Mouse (Mus musculus) gastrocnemius, postnatal 25 days (tissue): ENCODE measurements around the gene Hoxd4. TPM values are rescaled to one million over a fixed set of nuclear protein-coding genes. Genes with fewer than 3 reads are reported as not detected.
A peak's percentile ranks its signal among the peaks of the same experiment; 100 is the strongest.

Experiments used
- DNase-seq: peaks from one replicate; pipeline ENCODE4 v3.0.0; 2022
- total RNA-seq, 2 experiments: library from RNA; stranded (reverse); gene quantifications; 1 replicate in 1 of 2; 2 replicates in 1 of 2; pipeline ENCODE4 v1.2.3; 2021

The Hoxd4 gene
- total RNA-seq, 2 experiments from 2014 or later: 1.4 to 2.2 TPM

- no peak for DNase-seq
Observed at GRCm38 (mm10) chr2:74745540-74746297, 34.0 kb downstream of the Hoxd4 start.

GRCm38 (mm10) chr2:74746298-74746921 lies 34.7 kb downstream of the Hoxd4 start:
- no peak for DNase-seq

- DNase-seq: no peak
Observed at GRCm38 (mm10) chr2:74747006-74747405, 35.3 kb downstream of the Hoxd4 start.

GRCm38 (mm10) chr2:74747661-74748141 lies 36.0 kb downstream of the Hoxd4 start:
- DNase-seq: no peak

GRCm38 (mm10) chr2:74748436-74748995 lies 36.8 kb downstream of the Hoxd4 start:
- no peak for DNase-seq

- DNase-seq: no peak
Observed at GRCm38 (mm10) chr2:74749337-74750121, 37.8 kb downstream of the Hoxd4 start.

GRCm38 (mm10) chr2:74750731-74751250 lies 39.1 kb downstream of the Hoxd4 start:
- DNase-seq: no peak

- no peak for DNase-seq
Observed at GRCm38 (mm10) chr2:74751861-74752260, 40.1 kb downstream of the Hoxd4 start.

- no peak for DNase-seq
Observed at GRCm38 (mm10) chr2:74752431-74753174, 40.9 kb downstream of the Hoxd4 start.

- no peak for DNase-seq
Observed at GRCm38 (mm10) chr2:74753175-74753523, 41.4 kb downstream of the Hoxd4 start.

GRCm38 (mm10) chr2:74753711-74754110 lies 42.0 kb downstream of the Hoxd4 start:
- no peak for DNase-seq

- no peak for DNase-seq
Observed at GRCm38 (mm10) chr2:74760146-74760545, 48.4 kb downstream of the Hoxd4 start.

- no peak for DNase-seq
Observed at GRCm38 (mm10) chr2:74761941-74762340, 50.2 kb downstream of the Hoxd4 start.

- peak; percentile 25 for DNase-seq
Observed at GRCm38 (mm10) chr2:74762522-74763244, 51.0 kb downstream of the Hoxd4 start, which contains the start of gene Hoxd1. Hoxd1 (plus strand) TSS chr2:74762980.

GRCm38 (mm10) chr2:74763245-74763735 lies 51.6 kb downstream of the Hoxd4 start:
- no peak for DNase-seq

GRCm38 (mm10) chr2:74763976-74764375 lies 52.2 kb downstream of the Hoxd4 start:
- DNase-seq: no peak

- DNase-seq: no peak
Observed at GRCm38 (mm10) chr2:74774359-74774758, 62.6 kb downstream of the Hoxd4 start.

- DNase-seq: no peak
Observed at GRCm38 (mm10) chr2:74777536-74778275, 66.0 kb downstream of the Hoxd4 start.
